ENCODE assay signal across 7 mouse cellular contexts in the genomic region with DNA sequence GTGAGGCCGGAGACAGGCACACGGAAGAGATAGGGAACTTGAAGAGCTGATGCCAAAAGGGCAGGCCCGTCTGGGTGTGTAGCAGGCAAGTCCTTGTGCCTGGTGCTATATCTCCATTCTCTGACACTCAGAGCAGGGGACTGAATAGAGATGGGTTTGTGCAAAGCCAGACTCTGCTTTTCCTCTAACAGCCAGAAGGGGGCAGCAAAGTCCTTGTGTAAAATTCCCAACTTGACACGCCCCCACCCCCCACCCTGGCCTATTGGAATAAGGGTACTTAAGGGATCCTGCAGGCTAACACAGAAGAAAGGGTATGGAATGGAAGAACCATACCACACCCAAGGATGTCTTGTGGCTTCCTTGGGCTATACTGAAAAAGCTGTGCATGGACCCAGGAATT. TPM values are rescaled to one million over a fixed set of nuclear protein-coding genes. Genes with fewer than 3 reads are reported as not detected.
DNase-seq lines count a peak whose midpoint lies in the region; ATAC-seq and TF ChIP-seq lines count a peak whose summit lies in the region.

No protein-coding gene starts in this region.

- no peak for TF ChIP-seq POLR2A in small intestine, adult 2 months (IDR thresholded peaks at IDR 0.05; ENCODE audit: low read depth, low read length)

- peak overlapping the region; percentile 89 for H3K27ac ChIP-seq in layer of hippocampus, adult 2 months
- peak overlapping the region; percentile 17; the same call in 1 of the 2 replicates for H3K27ac ChIP-seq in small intestine, adult 2 months (ENCODE audit: insufficient read depth, low read depth, low read length)

- intact Hi-C loops in heart, postnatal 36 days (cut with DNase I) = loop anchor here (1.0 to 10.0 kb wide), 5 partner anchors 99 to 410 kb away; a partner anchor contains a TSS

- no peaks in the 10 kb centered on the region for H3K27me3 ChIP-seq in small intestine, adult 2 months (ENCODE audit: control insufficient read depth, insufficient read depth, low read length)

- peak overlapping the region; percentile 30; the same call in 1 of the 2 replicates for H3K4me3 ChIP-seq in layer of hippocampus, adult 2 months
- no peak overlapping the region for H3K4me3 ChIP-seq in small intestine, adult 2 months (ENCODE audit: low read depth, low read length)

- peaks cover 14% of the 10 kb centered on the region for H3K4me1 ChIP-seq in small intestine, adult 2 months (ENCODE audit: control insufficient read depth, insufficient read depth, insufficient read length, low read length)

- peak; percentile 86 for TF ChIP-seq CTCF in layer of hippocampus, adult 2 months (conservative IDR thresholded peaks at IDR 0.05)
- peak; percentile 58; the same call in 1 of the 2 replicates for TF ChIP-seq CTCF in small intestine, adult 2 months (IDR thresholded peaks at IDR 0.05; ENCODE audit: extremely low read depth, insufficient read length, insufficient replicate concordance, low read depth, low read length)

- peak; percentile 55 for ATAC-seq in megakaryocyte, adult 5-6 weeks (ENCODE audit: poor library complexity, severe bottlenecking)

- 2% methylated on average over 4 of the region's 4 CpGs for WGBS in small intestine, adult 2 months

- H3K36me3 ChIP-seq in small intestine, adult 2 months (ENCODE audit: control insufficient read depth, insufficient read depth, low read length) = no peaks in the 10 kb centered on the region

- DNase-seq in ES-CJ7 (ENCODE audit: low read depth, low spot score) (peak; percentile 86), adipocyte (ENCODE audit: low spot score) (peak; percentile 93)
- peak; percentile 73 for DNase-seq in embryo, embryonic 11.5 days (ENCODE audit: low read depth, low spot score)
- DNase-seq in heart, postnatal 36 days = peak; percentile 39 to 58
- DNase-seq in layer of hippocampus, adult 2 months (ENCODE audit: low spot score in 2 of 2) = peak; percentile 61 to 70

RNA-seq across cellular contexts. Expression of a gene that starts 22.5 kb away (rescaled TPM):
- 1 to 10 TPM; 3.2 to 3.4 TPM for total RNA-seq in heart, postnatal 36 days (2021)
- 1 to 10 TPM; 4.0 to 5.5 TPM for total RNA-seq in layer of hippocampus, adult 2 months (2021)
- total RNA-seq in megakaryocyte, adult 5-6 weeks (2015) = 8.2 and 9.8 TPM in 2 replicates
- 3.6 and 4.6 TPM in 2 replicates for total RNA-seq in megakaryocyte, adult 5-6 weeks (2017)
- polyA plus RNA-seq in small intestine, adult 2 months (2012; rRNA removed) = 2.7 and 5.2 TPM in 2 replicates

RNA-seq across cellular contexts. Expression of a gene that starts 30.9 kb away (rescaled TPM):
- total RNA-seq in heart, postnatal 36 days (2021) = under 1 TPM; 0.31 to 0.33 TPM
- total RNA-seq in layer of hippocampus, adult 2 months (2021) = 100 to 1,000 TPM; 394 to 431 TPM
- total RNA-seq in megakaryocyte, adult 5-6 weeks (2015) = 0.04 TPM in 1 of 2 replicates, not detected in the other
- total RNA-seq in megakaryocyte, adult 5-6 weeks (2017) = 0.49 TPM in 1 of 2 replicates, not detected in the other
- polyA plus RNA-seq in small intestine, adult 2 months (2012; rRNA removed) = 1.3 and 1.7 TPM in 2 replicates

RNA-seq across cellular contexts. Expression of a gene that starts 39.5 kb away (rescaled TPM):
- 1 to 10 TPM; 6.9 to 8.8 TPM for total RNA-seq in heart, postnatal 36 days (2021)
- 10 to 100 TPM; 17.1 to 18.5 TPM for total RNA-seq in layer of hippocampus, adult 2 months (2021)
- 0.84 and 4.0 TPM in 2 replicates for total RNA-seq in megakaryocyte, adult 5-6 weeks (2015)
- 0.73 TPM in 1 of 2 replicates, not detected in the other for total RNA-seq in megakaryocyte, adult 5-6 weeks (2017)
- polyA plus RNA-seq in small intestine, adult 2 months (2012; rRNA removed) = 1.8 and 3.1 TPM in 2 replicates

Comparison
In these comparisons a context has a peak if more than half of its experiments do, and no peak if none do; other contexts are left out.
1. RNA of a gene that starts 30.9 kb away (total RNA-seq): 394 to 431 TPM in layer of hippocampus, adult 2 months; 0.31 to 0.33 TPM in heart, postnatal 36 days and 0.04 to 0.49 TPM in megakaryocyte, adult 5-6 weeks; every median in the first group is over 100 times any median in the second.
2. Peak in every context shown above with its lines, with median percentiles within 50 percentile points of each other: DNase-seq.